Mouse (Mus musculus): ENCODE measurements around the gene Cyp27a1.

- TF ChIP-seq CTCF (IDR thresholded peaks at IDR 0.05; ENCODE audit: control insufficient read depth, insufficient read depth, insufficient replicate concordance, low read depth, low read length) (no peak), POLR2A (IDR thresholded peaks at IDR 0.05; ENCODE audit: control insufficient read depth, low read depth, low read length) (no peak)
Measured at GRCm38 (mm10) chr1:74752150-74752549, 38.8 kb downstream of the Cyp27a1 start.

Data from testis, adult 2 months (tissue).